Mouse (Mus musculus): ENCODE measurements around the gene Map4k3. TPM values are rescaled to one million over a fixed set of nuclear protein-coding genes. Genes with fewer than 3 reads are reported as not detected.
A peak's percentile ranks its signal among the peaks of the same experiment; 100 is the strongest.

Gene Map4k3
- polyA plus RNA-seq (2011; ENCODE audit: insufficient read depth, insufficient read length, low read depth, missing spikeins), result 52.4 and 52.5 TPM in 2 replicates

DNA sequence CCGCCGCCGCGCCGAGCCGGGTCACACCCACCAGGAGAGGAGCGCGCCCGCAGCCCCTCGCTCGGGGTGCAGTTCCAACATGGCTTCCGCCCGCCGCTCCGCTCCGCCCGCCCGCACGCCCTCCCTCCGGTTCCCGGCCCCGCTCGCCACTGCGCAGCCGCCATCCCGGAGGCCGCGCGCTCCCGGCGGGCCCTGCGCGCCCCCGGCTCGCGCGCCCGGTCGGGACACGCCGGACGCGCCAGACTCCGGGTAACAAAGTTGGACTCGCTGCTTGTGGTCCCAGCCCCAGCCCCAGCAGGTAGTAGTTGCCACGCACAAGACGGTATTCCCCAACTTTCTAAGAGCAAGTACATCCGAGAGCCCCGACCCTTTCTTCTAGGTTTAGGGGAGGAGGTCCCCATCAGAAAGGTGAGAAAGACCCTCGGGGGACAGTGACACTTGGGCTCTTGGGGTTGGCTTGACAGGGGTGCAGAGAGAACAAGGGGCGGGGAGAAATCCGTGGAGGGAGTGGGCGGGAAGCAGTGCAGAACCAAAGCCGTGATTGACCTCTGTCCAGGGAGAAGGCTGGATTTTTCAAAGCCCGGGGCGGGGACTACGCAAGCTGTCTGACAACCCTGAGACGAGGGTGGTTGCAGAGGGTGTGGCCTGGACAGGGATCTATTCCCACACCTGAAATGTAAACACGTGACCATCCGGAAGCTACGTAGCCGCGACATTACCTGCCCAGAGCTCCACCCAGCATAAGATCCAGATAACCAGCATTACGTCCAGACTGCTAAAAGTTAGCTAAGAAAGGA is at the start of gene Map4k3:
TSS of gene Map4k3 (minus strand) at position 424 of the 797 bp plus-strand sequence.
- Histone ChIP-seq H3K4me3 (ENCODE audit: low read depth, low read length) (peak within 1 kb of the TSS; percentile 88), H3K4me1 (ENCODE audit: control insufficient read depth, insufficient read depth, low read length) (no peaks in the 10 kb centered on the region), H3K9ac (ENCODE audit: low read depth, poor library complexity, severe bottlenecking) (peak within 1 kb of the TSS; percentile 98), H3K36me3 (ENCODE audit: control insufficient read depth, insufficient read depth, low read length, poor library complexity, severe bottlenecking) (no peaks in the 10 kb centered on the region), H3K9me3 (replicated peaks; ENCODE audit: control insufficient read depth, insufficient read depth, low read length, poor library complexity, severe bottlenecking) (no peaks in the 10 kb centered on the region), H3K27ac (ENCODE audit: insufficient read depth, low read length) (peak within 1 kb of the TSS; percentile 93), H3K27me3 (ENCODE audit: control insufficient read depth, insufficient read depth, low read length, poor library complexity, severe bottlenecking) (no peaks in the 10 kb centered on the region)
- TF ChIP-seq POLR2A (IDR thresholded peaks at IDR 0.05; ENCODE audit: insufficient read depth, low read length) (peak; percentile 52), EP300 (IDR thresholded peaks at IDR 0.05; ENCODE audit: insufficient read depth, low read depth, low read length) (peak; percentile 49; the same call in 1 of the 2 replicates), CTCF (IDR thresholded peaks at IDR 0.05; ENCODE audit: low read depth, low read length) (no peak)

DNA sequence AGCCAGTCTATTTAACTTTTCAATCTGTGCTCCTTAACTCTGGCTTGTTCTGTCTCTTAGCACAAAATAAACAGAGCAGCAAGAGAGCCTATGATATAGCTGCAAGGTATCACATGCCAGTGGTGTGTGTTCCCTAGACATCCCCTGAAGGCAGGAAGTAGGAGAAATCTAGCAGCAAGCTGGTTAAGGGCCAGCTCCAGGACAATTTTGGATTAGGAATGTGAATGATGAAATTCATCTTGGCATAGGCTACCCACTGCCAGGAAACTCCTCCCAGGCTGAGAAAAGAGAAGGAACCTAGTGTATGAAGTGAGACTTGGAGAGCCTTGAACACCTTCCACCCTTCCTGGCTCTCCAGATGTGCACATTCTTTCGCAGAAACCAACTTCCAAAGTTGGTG is 49.3 kb upstream of the Map4k3 start:
- TF ChIP-seq CTCF (IDR thresholded peaks at IDR 0.05; ENCODE audit: low read depth, low read length), result no peak
- TF ChIP-seq EP300 (IDR thresholded peaks at IDR 0.05; ENCODE audit: insufficient read depth, low read depth, low read length), result no peak
- TF ChIP-seq POLR2A (IDR thresholded peaks at IDR 0.05; ENCODE audit: insufficient read depth, low read length), result no peak
- no peaks in the 10 kb centered on the region for H3K36me3 ChIP-seq (ENCODE audit: control insufficient read depth, insufficient read depth, low read length, poor library complexity, severe bottlenecking)

DNA sequence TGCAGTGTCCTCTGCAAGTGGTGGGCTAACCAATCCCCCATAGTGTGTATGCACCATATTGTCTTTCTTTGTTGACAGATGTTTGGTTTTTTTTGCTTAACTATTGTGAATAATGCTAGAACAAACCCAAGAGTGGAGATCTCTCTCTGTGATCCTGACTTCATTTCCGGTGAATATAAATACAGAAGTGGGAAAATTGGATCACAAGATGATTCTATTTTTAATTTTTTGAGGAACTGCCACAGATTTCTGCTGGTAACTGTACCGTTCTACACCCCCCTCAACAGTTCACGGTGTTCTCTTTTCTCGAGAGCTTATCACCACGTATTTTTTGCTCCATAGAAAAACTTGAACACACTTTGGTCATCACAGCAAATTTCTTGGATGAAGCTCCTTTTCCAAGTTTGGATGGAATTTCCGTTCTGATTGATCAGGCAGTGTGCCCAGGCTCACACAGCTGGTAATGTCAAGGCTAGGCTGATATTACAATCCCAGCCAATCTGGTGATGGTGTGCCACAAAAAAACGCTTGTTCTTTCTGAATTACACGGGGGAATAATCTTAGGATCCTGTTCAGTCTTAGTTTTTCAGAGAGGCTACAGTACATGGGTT is 47.0 kb upstream of the Map4k3 start:
- TF ChIP-seq EP300 (IDR thresholded peaks at IDR 0.05; ENCODE audit: insufficient read depth, low read depth, low read length) (no peak), POLR2A (IDR thresholded peaks at IDR 0.05; ENCODE audit: insufficient read depth, low read length) (no peak), CTCF (IDR thresholded peaks at IDR 0.05; ENCODE audit: low read depth, low read length) (no peak)
- H3K27ac ChIP-seq (ENCODE audit: insufficient read depth, low read length), result no peak overlapping the region
- H3K4me3 ChIP-seq (ENCODE audit: low read depth, low read length), result no peak overlapping the region

More for the DNA sequence above, 49.3 kb upstream of the Map4k3 start:
- H3K4me1 ChIP-seq (ENCODE audit: control insufficient read depth, insufficient read depth, low read length), result no peaks in the 10 kb centered on the region
- peaks cover 7% of the 10 kb centered on the region for H3K9me3 ChIP-seq (replicated peaks; ENCODE audit: control insufficient read depth, insufficient read depth, low read length, poor library complexity, severe bottlenecking)
- H3K9ac ChIP-seq (ENCODE audit: low read depth, poor library complexity, severe bottlenecking), result no peak overlapping the region
- no peak overlapping the region for H3K27ac ChIP-seq (ENCODE audit: insufficient read depth, low read length)
- H3K27me3 ChIP-seq (ENCODE audit: control insufficient read depth, insufficient read depth, low read length, poor library complexity, severe bottlenecking), result no peaks in the 10 kb centered on the region
- no peak overlapping the region for H3K4me3 ChIP-seq (ENCODE audit: low read depth, low read length)

DNA sequence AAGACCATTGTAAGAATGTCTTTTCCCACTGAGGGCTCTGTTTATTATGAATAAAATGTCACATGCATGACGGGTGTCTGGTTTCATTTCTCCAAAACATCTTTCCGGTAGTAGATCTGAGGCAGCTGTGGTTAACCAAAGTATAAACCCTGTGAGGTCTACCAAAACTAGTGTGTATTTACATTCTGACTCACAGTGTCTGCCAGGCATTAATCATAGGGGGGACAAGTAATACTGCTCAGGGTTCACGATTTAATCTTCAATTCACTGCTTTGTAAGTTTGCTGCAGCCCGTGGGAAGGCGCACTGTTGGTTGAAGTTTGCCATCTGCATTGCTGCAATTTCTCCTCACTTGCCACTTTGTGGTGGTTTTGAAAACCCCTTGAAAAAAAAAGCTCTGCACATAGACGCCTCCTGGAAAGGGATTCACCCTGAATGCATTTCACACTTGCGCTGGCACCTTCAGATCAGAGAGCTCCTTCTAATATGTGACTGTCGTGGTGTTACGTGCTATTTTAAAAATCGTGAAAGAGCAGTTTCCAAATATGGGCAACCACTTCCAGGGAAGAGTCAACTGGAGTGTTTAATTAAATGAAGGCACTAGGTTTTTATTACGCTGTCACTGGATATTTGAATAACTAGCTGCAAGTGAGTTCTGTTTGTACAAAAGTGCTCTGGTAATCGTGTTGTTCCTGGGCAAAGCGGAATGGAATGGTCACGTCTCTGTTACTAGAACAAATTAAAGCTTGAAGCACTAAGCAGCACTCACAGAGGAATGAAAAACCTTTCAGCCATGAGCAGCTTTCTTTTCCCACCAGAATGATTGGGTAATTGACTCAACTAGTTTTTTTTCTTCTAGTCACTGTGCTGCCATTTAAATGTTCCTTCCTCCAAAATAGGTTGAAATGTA is 44.5 kb upstream of the Map4k3 start:
- H3K36me3 ChIP-seq (ENCODE audit: control insufficient read depth, insufficient read depth, low read length, poor library complexity, severe bottlenecking), result no peaks in the 10 kb centered on the region
- H3K9me3 ChIP-seq (replicated peaks; ENCODE audit: control insufficient read depth, insufficient read depth, low read length, poor library complexity, severe bottlenecking), result peaks cover 8% of the 10 kb centered on the region
- H3K4me1 ChIP-seq (ENCODE audit: control insufficient read depth, insufficient read depth, low read length), result no peaks in the 10 kb centered on the region
- H3K4me3 ChIP-seq (ENCODE audit: low read depth, low read length), result no peak overlapping the region
- H3K27ac ChIP-seq (ENCODE audit: insufficient read depth, low read length), result no peak overlapping the region
- TF ChIP-seq POLR2A (IDR thresholded peaks at IDR 0.05; ENCODE audit: insufficient read depth, low read length) (no peak), CTCF (IDR thresholded peaks at IDR 0.05; ENCODE audit: low read depth, low read length) (no peak), EP300 (IDR thresholded peaks at IDR 0.05; ENCODE audit: insufficient read depth, low read depth, low read length) (no peak)
- no peaks in the 10 kb centered on the region for H3K27me3 ChIP-seq (ENCODE audit: control insufficient read depth, insufficient read depth, low read length, poor library complexity, severe bottlenecking)
- H3K9ac ChIP-seq (ENCODE audit: low read depth, poor library complexity, severe bottlenecking), result no peak overlapping the region

More for the DNA sequence above, 47.0 kb upstream of the Map4k3 start:
- Histone ChIP-seq H3K9me3 (replicated peaks; ENCODE audit: control insufficient read depth, insufficient read depth, low read length, poor library complexity, severe bottlenecking) (peaks cover 7% of the 10 kb centered on the region), H3K27me3 (ENCODE audit: control insufficient read depth, insufficient read depth, low read length, poor library complexity, severe bottlenecking) (no peaks in the 10 kb centered on the region), H3K36me3 (ENCODE audit: control insufficient read depth, insufficient read depth, low read length, poor library complexity, severe bottlenecking) (no peaks in the 10 kb centered on the region), H3K4me1 (ENCODE audit: control insufficient read depth, insufficient read depth, low read length) (no peaks in the 10 kb centered on the region), H3K9ac (ENCODE audit: low read depth, poor library complexity, severe bottlenecking) (no peak overlapping the region)

DNA sequence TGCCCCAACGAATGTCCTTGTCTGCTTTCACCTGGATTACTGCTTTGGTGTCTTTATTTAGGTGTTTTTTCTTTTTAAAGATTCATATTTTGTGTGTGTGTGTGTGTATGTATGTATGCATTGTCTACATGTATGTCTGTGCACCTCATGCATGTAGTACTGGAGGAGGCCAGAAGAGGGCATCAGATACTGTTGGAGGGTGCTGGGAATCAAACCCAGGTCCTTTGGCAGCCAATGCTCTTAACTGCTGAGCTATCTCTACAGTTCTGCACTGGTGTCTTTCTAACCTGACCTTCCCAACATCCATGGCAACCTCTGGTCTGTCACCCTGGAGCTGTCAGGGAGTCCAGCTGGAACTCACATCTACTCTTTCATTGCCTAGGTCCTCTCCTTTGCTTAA is 41.8 kb upstream of the Map4k3 start:
- Histone ChIP-seq H3K27me3 (ENCODE audit: control insufficient read depth, insufficient read depth, low read length, poor library complexity, severe bottlenecking) (no peaks in the 10 kb centered on the region), H3K36me3 (ENCODE audit: control insufficient read depth, insufficient read depth, low read length, poor library complexity, severe bottlenecking) (no peaks in the 10 kb centered on the region), H3K27ac (ENCODE audit: insufficient read depth, low read length) (no peak overlapping the region), H3K9ac (ENCODE audit: low read depth, poor library complexity, severe bottlenecking) (no peak overlapping the region), H3K9me3 (replicated peaks; ENCODE audit: control insufficient read depth, insufficient read depth, low read length, poor library complexity, severe bottlenecking) (peaks cover 3% of the 10 kb centered on the region; the same call in 1 of the 2 replicates), H3K4me3 (ENCODE audit: low read depth, low read length) (no peak overlapping the region), H3K4me1 (ENCODE audit: control insufficient read depth, insufficient read depth, low read length) (no peaks in the 10 kb centered on the region)
- TF ChIP-seq EP300 (IDR thresholded peaks at IDR 0.05; ENCODE audit: insufficient read depth, low read depth, low read length) (no peak), CTCF (IDR thresholded peaks at IDR 0.05; ENCODE audit: low read depth, low read length) (peak; percentile 18), POLR2A (IDR thresholded peaks at IDR 0.05; ENCODE audit: insufficient read depth, low read length) (no peak)

Measured in ES-Bruce4 (cell line).